Mouse (Mus musculus) MEL (cell line): ENCODE results near the gene Adgrg1.

ENCODE experiments used
- CHD1 ChIP-seq: IDR thresholded peaks from 2 replicates; pipeline ENCODE4 v1.6.1; 2012; ENCODE audit warnings: low read depth, mild to moderate bottlenecking, inconsistent platforms, low read length, improper control_type of control experiment
- CTCF ChIP-seq, 3 experiments: IDR thresholded peaks in 2 of 3; conservative IDR thresholded peaks in 1 of 3; 2 replicates each; pipeline ENCODE4 v1.5.1; 2011 to 2012; ENCODE audit warnings: low read length in 3 of 3, low read depth in 2 of 3, mild to moderate bottlenecking in 2 of 3, improper control_type of control experiment in 1 of 3, inconsistent platforms in 1 of 3, mixed read lengths in 1 of 3, moderate library complexity in 1 of 3; ENCODE audit not compliant: control insufficient read depth in 1 of 3, insufficient read depth in 1 of 3, poor library complexity in 1 of 3, severe bottlenecking in 1 of 3
- HCFC1 ChIP-seq: IDR thresholded peaks from 2 replicates; pipeline ENCODE4 v1.6.1; 2012; ENCODE audit warnings: low read depth, mild to moderate bottlenecking, inconsistent platforms, low read length, improper control_type of control experiment, moderate library complexity
- MXI1 ChIP-seq: IDR thresholded peaks from 2 replicates; pipeline ENCODE4 v1.6.1; 2011; ENCODE audit warnings: mild to moderate bottlenecking, low read depth, low read length, improper control_type of control experiment
- NELFE ChIP-seq: IDR thresholded peaks from 2 replicates; pipeline ENCODE4 v1.6.1; 2011; ENCODE audit warnings: low read depth, low read length, improper control_type of control experiment
- POLR2A ChIP-seq, 2 experiments: IDR thresholded peaks; 2 replicates each; pipeline ENCODE4 v1.6.1; 2011 to 2012; ENCODE audit warnings: low read length in 2 of 2, mild to moderate bottlenecking in 2 of 2, control low read depth in 1 of 2, improper control_type of control experiment in 1 of 2, low read depth in 1 of 2, moderate library complexity in 1 of 2; ENCODE audit not compliant: control insufficient read depth in 1 of 2, insufficient read depth in 1 of 2, poor library complexity in 1 of 2
- POLR2AphosphoS5 ChIP-seq: IDR thresholded peaks from 2 replicates; pipeline ENCODE4 v1.6.1; 2012; ENCODE audit warnings: low read depth, borderline replicate concordance, mild to moderate bottlenecking, inconsistent platforms, low read length, moderate library complexity, mixed read lengths
- RAD21 ChIP-seq: IDR thresholded peaks from 2 replicates; pipeline ENCODE4 v1.6.1; 2011; ENCODE audit warnings: mild to moderate bottlenecking, low read depth, low read length, improper control_type of control experiment
- USF1 ChIP-seq: IDR thresholded peaks from 2 replicates; pipeline ENCODE4 v1.6.1; 2014; ENCODE audit warnings: low read depth, mild to moderate bottlenecking, inconsistent platforms, low read length, improper control_type of control experiment, moderate library complexity

- TF ChIP-seq MXI1 (no peak), HCFC1 (no peak), CTCF (IDR thresholded peaks at IDR 0.05 in 2 of 3, conservative IDR thresholded peaks at IDR 0.05 in 1 of 3; ENCODE audit: control insufficient read depth in 1 of 3, insufficient read depth in 1 of 3, low read depth in 2 of 3, low read length in 3 of 3, poor library complexity in 1 of 3, severe bottlenecking in 1 of 3) (no peak), POLR2AphosphoS5 (no peak), NELFE (no peak), POLR2A (IDR thresholded peaks at IDR 0.05; ENCODE audit: control insufficient read depth in 1 of 2, insufficient read depth in 1 of 2, low read depth in 1 of 2, low read length in 2 of 2, poor library complexity in 1 of 2) (no peak), USF1 (no peak), CHD1 (no peak), RAD21 (no peak)
Measured at GRCm38 (mm10) chr8:94980176-94980575, 5.6 kb downstream of the Adgrg1 start.
